Mouse (Mus musculus) embryonic stem cell, embryonic (primary cell): ENCODE measurements at regions not wholly inside any gene's neighbourhood (a gene's known extent, or its start where the extent isn't known, plus 50 kb on each side); places are given as distances from the start of the nearest gene placed in this dataset.

ENCODE experiments used
- CTCF ChIA-PET, 4 experiments: fragments of 300-600 bp in 2 of 4; fragments of 350-600 bp in 2 of 4; sonication (Branson Sonifier 250); formaldehyde crosslinking; loops; one replicate each; lab custom pipeline; 2022; ENCODE audit warnings: inconsistent platforms in 2 of 4; lab: Charles Lee
- POLR2A ChIA-PET, 4 experiments: fragments of 300-600 bp in 2 of 4; fragments of 350-600 bp in 2 of 4; sonication (Branson Sonifier 250); formaldehyde crosslinking; loops; one replicate each; lab custom pipeline; 2022; ENCODE audit warnings: antibody characterized with exemption in 4 of 4, inconsistent platforms in 1 of 4; lab: Charles Lee

GRCm38 (mm10) chr13:90823877-90824276 is 81.3 kb downstream of the Atp6ap1l start:
- POLR2A ChIA-PET, result interaction anchor here in 1 of 4 experiments (0.8 kb wide), 1 partner anchor 66 kb away, joined by 3 read pairs; no protein-coding TSS in a partner anchor
- CTCF ChIA-PET, result no interaction called here

GRCm38 (mm10) chr13:90821898-90822297 is 83.3 kb downstream of the Atp6ap1l start:
- POLR2A ChIA-PET, result interaction anchor here in 1 of 4 experiments (1.1 kb wide), 1 partner anchor 101 kb away, joined by 3 read pairs; the partner anchor contains the start of gene Rps23
- CTCF ChIA-PET, result no interaction called here

GRCm38 (mm10) chr13:90820453-90820852 is 84.7 kb downstream of the Atp6ap1l start:
- POLR2A ChIA-PET, result interaction anchor here in 1 of 4 experiments (0.6 kb wide), 1 partner anchor 16 kb away, joined by 3 read pairs; no protein-coding TSS in a partner anchor
- CTCF ChIA-PET, result no interaction called here

GRCm38 (mm10) chr13:90819934-90820333 is 85.2 kb downstream of the Atp6ap1l start:
- ChIA-PET CTCF (no interaction called here), POLR2A (interaction anchor here in 1 of 4 experiments (0.6 kb wide), 1 partner anchor 15 kb away, joined by 3 read pairs; no protein-coding TSS in a partner anchor)

GRCm38 (mm10) chr13:90814174-90814865 is 90.8 kb downstream of the Atp6ap1l start:
- CTCF ChIA-PET, result interaction anchor here in 1 of 4 experiments (0.5 kb wide), 1 partner anchor 72 kb away, joined by 4 read pairs; no protein-coding TSS in a partner anchor

GRCm38 (mm10) chr13:90810011-90810410 is 95.1 kb downstream of the Atp6ap1l start:
- ChIA-PET POLR2A (interaction anchor here in 2 of 4 experiments (0.6 kb wide), 2 partner anchors 139 to 886 kb away, joined by 3 to 5 read pairs; no protein-coding TSS in a partner anchor), CTCF (no interaction called here)

More at GRCm38 (mm10) chr13:90814174-90814865, 90.8 kb downstream of the Atp6ap1l start:
- POLR2A ChIA-PET, result no interaction called here

- ChIA-PET POLR2A (no interaction called here), CTCF (no interaction called here)
Observed at GRCm38 (mm10) chr13:90799641-90800040, 105.5 kb downstream of the Atp6ap1l start.

GRCm38 (mm10) chr13:90798791-90799542 is 106.2 kb downstream of the Atp6ap1l start:
- ChIA-PET POLR2A (interaction anchor here in 1 of 4 experiments (1.0 kb wide), 1 partner anchor 11 kb away, joined by 3 read pairs; no protein-coding TSS in a partner anchor), CTCF (no interaction called here)

- POLR2A ChIA-PET, result interaction anchor here in 1 of 4 experiments (1.0 kb wide), 1 partner anchor 10 kb away, joined by 3 read pairs; no protein-coding TSS in a partner anchor
- CTCF ChIA-PET, result no interaction called here
Observed at GRCm38 (mm10) chr13:90798381-90798780, 106.8 kb downstream of the Atp6ap1l start.

GRCm38 (mm10) chr13:90797209-90797608 is 107.9 kb downstream of the Atp6ap1l start:
- POLR2A ChIA-PET, result no interaction called here
- CTCF ChIA-PET, result interaction anchor here in 1 of 4 experiments (0.5 kb wide), 1 partner anchor 43 kb away, joined by 5 read pairs; no protein-coding TSS in a partner anchor

GRCm38 (mm10) chr13:90796809-90797208 is 108.3 kb downstream of the Atp6ap1l start:
- ChIA-PET CTCF (no interaction called here), POLR2A (no interaction called here)

GRCm38 (mm10) chr13:90782435-90782834 is 122.7 kb downstream of the Atp6ap1l start:
- ChIA-PET CTCF (no interaction called here), POLR2A (no interaction called here)

- ChIA-PET CTCF (no interaction called here), POLR2A (no interaction called here)
Observed at GRCm38 (mm10) chr13:90781974-90782373, 123.2 kb downstream of the Atp6ap1l start.

GRCm38 (mm10) chr13:90777952-90778298 is 127.2 kb downstream of the Atp6ap1l start:
- ChIA-PET POLR2A (interaction anchor here in 1 of 4 experiments (0.7 kb wide), 1 partner anchor 18 kb away, joined by 3 read pairs; no protein-coding TSS in a partner anchor), CTCF (no interaction called here)

- ChIA-PET CTCF (no interaction called here), POLR2A (no interaction called here)
Observed at GRCm38 (mm10) chr13:90777123-90777951, 127.8 kb downstream of the Atp6ap1l start.

GRCm38 (mm10) chr13:90762154-90762553 is 143.0 kb downstream of the Atp6ap1l start:
- ChIA-PET CTCF (no interaction called here), POLR2A (interaction anchor here in 2 of 4 experiments (0.6 to 0.9 kb wide), 2 partner anchors 15 to 692 kb away, joined by 3 read pairs; no protein-coding TSS in a partner anchor)

GRCm38 (mm10) chr13:90760516-90761050 is 144.6 kb downstream of the Atp6ap1l start:
- ChIA-PET CTCF (no interaction called here), POLR2A (no interaction called here)

GRCm38 (mm10) chr13:90754451-90754850 is 150.7 kb downstream of the Atp6ap1l start:
- CTCF ChIA-PET, result no interaction called here
- POLR2A ChIA-PET, result no interaction called here
